8 mouse cellular contexts compared by ENCODE assay signal in genomic region chr5:96375391-96375831, GRCm38 (mm10). TPM values are rescaled to one million over a fixed set of nuclear protein-coding genes. Genes with fewer than 3 reads are reported as not detected.
DNase-seq lines count a peak whose midpoint lies in the region; ATAC-seq and TF ChIP-seq lines count a peak whose summit lies in the region.

No protein-coding gene starts in this region.

- 0 out of 2 replicates have a peak overlapping the region, but pooled peaks have one; percentile 90 for H3K27ac ChIP-seq in kidney, embryonic 14.5 days (ENCODE audit: low read depth, low read length)
- H3K27ac ChIP-seq in embryonic fibroblast, embryonic 13.5 days (ENCODE audit: insufficient read depth, low read length), result no peak overlapping the region
- H3K27ac ChIP-seq in limb, embryonic 10.5 days, result peak overlapping the region; percentile 88; the same call in 1 of the 2 replicates
- H3K27ac ChIP-seq in neural tube, embryonic 15.5 days (replicated peaks), result no peak overlapping the region

- no peak for TF ChIP-seq CTCF in embryonic fibroblast, embryonic 13.5 days (IDR thresholded peaks at IDR 0.05; ENCODE audit: borderline replicate concordance, insufficient read depth, low read length)

- peak overlapping the region; percentile 86 for H3K9ac ChIP-seq in kidney, embryonic 14.5 days (ENCODE audit: low read depth, low read length)
- H3K9ac ChIP-seq in neural tube, embryonic 15.5 days (replicated peaks), result peak overlapping the region; percentile 61

- ATAC-seq in kidney, embryonic 14.5 days (ENCODE audit: low FRiP score, low TSS enrichment), result no peak
- no peak for ATAC-seq in neural tube, embryonic 15.5 days (ENCODE audit: low FRiP score)

- peaks cover 4% of the 10 kb centered on the region; the same call in 1 of the 2 replicates for H3K4me1 ChIP-seq in kidney, embryonic 14.5 days (ENCODE audit: control insufficient read depth, insufficient read depth, low read length)
- no peaks in the 10 kb centered on the region for H3K4me1 ChIP-seq in embryonic fibroblast, embryonic 13.5 days (ENCODE audit: control insufficient read depth, insufficient read depth, low read length)
- peaks cover 17% of the 10 kb centered on the region for H3K4me1 ChIP-seq in limb, embryonic 10.5 days
- peaks cover 31% of the 10 kb centered on the region for H3K4me1 ChIP-seq in neural tube, embryonic 15.5 days

- no peak for DNase-seq in kidney, postnatal 25 days
- DNase-seq in limb, embryonic 10.5 days (ENCODE audit: low spot score), result peak; percentile 49
- DNase-seq in ovary, postnatal 36 days (ENCODE audit: low spot score), result no peak
- no peak for DNase-seq in gastrocnemius, postnatal 14 days
- DNase-seq in right cerebral cortex, postnatal 14 days, result no peak

- H3K4me2 ChIP-seq in kidney, embryonic 14.5 days (replicated peaks; ENCODE audit: low read depth, low read length), result peak overlapping the region; percentile 78
- peak overlapping the region; percentile 99 for H3K4me2 ChIP-seq in neural tube, embryonic 15.5 days

- H3K36me3 ChIP-seq in kidney, embryonic 14.5 days (ENCODE audit: control insufficient read depth, insufficient read depth, low read length), result no peaks in the 10 kb centered on the region
- no peaks in the 10 kb centered on the region for H3K36me3 ChIP-seq in limb, embryonic 10.5 days
- H3K36me3 ChIP-seq in neural tube, embryonic 15.5 days, result no peaks in the 10 kb centered on the region

- peak overlapping the region; percentile 78 for H3K4me3 ChIP-seq in kidney, embryonic 14.5 days (ENCODE audit: low read length)
- peak overlapping the region; percentile 62 for H3K4me3 ChIP-seq in embryonic fibroblast, embryonic 13.5 days (ENCODE audit: insufficient read depth, low read length)
- H3K4me3 ChIP-seq in limb, embryonic 10.5 days, result peak overlapping the region; percentile 67
- peak overlapping the region; percentile 53 for H3K4me3 ChIP-seq in neural tube, embryonic 15.5 days (replicated peaks)

- H3K27me3 ChIP-seq in kidney, embryonic 14.5 days (ENCODE audit: control insufficient read depth, insufficient read depth, low read length), result no peaks in the 10 kb centered on the region
- H3K27me3 ChIP-seq in limb, embryonic 10.5 days (ENCODE audit: low read depth, poor library complexity, severe bottlenecking), result 0 out of 2 replicates have a peak, but pooled peaks cover 18% of the 10 kb centered on the region
- peaks cover 3% of the 10 kb centered on the region; the same call in 1 of the 2 replicates for H3K27me3 ChIP-seq in neural tube, embryonic 15.5 days (replicated peaks)

- no peaks in the 10 kb centered on the region for H3K9me3 ChIP-seq in kidney, embryonic 14.5 days (ENCODE audit: control insufficient read depth, low read length)
- no peaks in the 10 kb centered on the region for H3K9me3 ChIP-seq in limb, embryonic 10.5 days (replicated peaks)
- no peaks in the 10 kb centered on the region for H3K9me3 ChIP-seq in neural tube, embryonic 15.5 days (replicated peaks)

- intact Hi-C loops in gastrocnemius, postnatal 14 days (cut with DNase I; ENCODE audit: low total_unique reads), result no loop called here

- 1% methylated on average over 16 of the region's 17 CpGs for WGBS in kidney, embryonic 14.5 days
- under 1% methylated on average over 14 of the region's 17 CpGs for WGBS in limb, embryonic 10.5 days
- under 1% methylated on average over 15 of the region's 17 CpGs for WGBS in neural tube, embryonic 15.5 days

- TF ChIP-seq POLR2A in embryonic fibroblast, embryonic 13.5 days (IDR thresholded peaks at IDR 0.05; ENCODE audit: low read depth, low read length), result no peak

RNA-seq across cellular contexts. Expression of gene Fras1, which starts 1.7 kb away (rescaled TPM):
- 43.7 and 71.3 TPM in 2 replicates for polyA plus RNA-seq in kidney, embryonic 14.5 days (2014; fragmentation: Nextera tagmentation; extraction: Ambion mirVana)
- 1.2 and 2.2 TPM in 2 replicates for polyA plus RNA-seq in embryonic fibroblast, embryonic 13.5 days (2011; ENCODE audit: insufficient read length, low read depth, missing spikeins)
- polyA plus RNA-seq in limb, embryonic 10.5 days (2016; fragmentation: Nextera tagmentation; extraction: Ambion mirVana), result 10.1 and 12.8 TPM in 2 replicates
- polyA plus RNA-seq in neural tube, embryonic 15.5 days (2015; fragmentation: Nextera tagmentation; extraction: Ambion mirVana), result 5.3 and 8.0 TPM in 2 replicates
- 10 to 100 TPM in 1 of 2 experiments, 1 to 10 TPM in 1; 8.7 to 10.6 TPM for total RNA-seq in gastrocnemius, postnatal 14 days (2021)

Comparison
In these comparisons a context has a peak if more than half of its experiments do, and no peak if none do; other contexts are left out.
1. H3K27ac ChIP-seq: peak in kidney, embryonic 14.5 days (single experiment) and limb, embryonic 10.5 days (single experiment); none in embryonic fibroblast, embryonic 13.5 days (single experiment) and neural tube, embryonic 15.5 days (single experiment).
2. Peak in every context shown above with its lines, with median percentiles within 50 percentile points of each other: H3K4me3 ChIP-seq.